Mouse (Mus musculus): ENCODE results near the gene Xkr8.
A peak's percentile ranks its signal among the peaks of the same experiment; 100 is the strongest.
"Not testable (repeated sequence)": the region's sequence is repeated elsewhere in the genome, so short reads cannot be mapped to it uniquely, and the experiment has no call there.

Xkr8 gene

GRCm38 (mm10) chr4:132737154-132737553 is 4.8 kb upstream of the Xkr8 start:
- not testable (repeated sequence) for DNase-seq (ENCODE audit: low spot score in 2 of 2)

GRCm38 (mm10) chr4:132735894-132736293 is 3.5 kb upstream of the Xkr8 start:
- DNase-seq (ENCODE audit: low spot score in 2 of 2): no peak

GRCm38 (mm10) chr4:132735389-132735788 is 3.0 kb upstream of the Xkr8 start:
- DNase-seq (ENCODE audit: low spot score in 2 of 2): peak in 1 of 2 experiments; percentile 37

- no peak for DNase-seq (ENCODE audit: low spot score in 2 of 2)
These were observed 2.4 kb upstream of the Xkr8 start for GRCm38 (mm10) chr4:132734766-132735165.

GRCm38 (mm10) chr4:132733071-132733770 is 875 bp upstream of the Xkr8 start:
- DNase-seq (ENCODE audit: low spot score in 2 of 2): no peak

- DNase-seq (ENCODE audit: low spot score in 2 of 2): no peak
These were observed 730 bp downstream of the Xkr8 start for GRCm38 (mm10) chr4:132731616-132732015.

GRCm38 (mm10) chr4:132728233-132728632 is 4.1 kb downstream of the Xkr8 start:
- no peak for DNase-seq (ENCODE audit: low spot score in 2 of 2)

- no peak for DNase-seq (ENCODE audit: low spot score in 2 of 2)
These were observed 14.1 kb downstream of the Xkr8 start for GRCm38 (mm10) chr4:132718251-132718650.

- no peak for DNase-seq (ENCODE audit: low spot score in 2 of 2)
These were observed 19.2 kb downstream of the Xkr8 start for GRCm38 (mm10) chr4:132713181-132713580.

GRCm38 (mm10) chr4:132706885-132707284 is 25.5 kb downstream of the Xkr8 start:
- DNase-seq (ENCODE audit: low spot score in 2 of 2): no peak

GRCm38 (mm10) chr4:132702076-132702475 is 30.3 kb downstream of the Xkr8 start:
- DNase-seq (ENCODE audit: low spot score in 2 of 2): no peak

GRCm38 (mm10) chr4:132693366-132693765 is 39.0 kb downstream of the Xkr8 start:
- no peak for DNase-seq (ENCODE audit: low spot score in 2 of 2)

- no peak for DNase-seq (ENCODE audit: low spot score in 2 of 2)
These were observed 42.7 kb downstream of the Xkr8 start for GRCm38 (mm10) chr4:132689634-132690033.

- peak; percentile 34 to 36 for DNase-seq (ENCODE audit: low spot score in 2 of 2)
These were observed 55.4 kb downstream of the Xkr8 start for GRCm38 (mm10) chr4:132676771-132677539.
